Mouse (Mus musculus): ENCODE measurements around the gene Ccdc97.

DNA sequence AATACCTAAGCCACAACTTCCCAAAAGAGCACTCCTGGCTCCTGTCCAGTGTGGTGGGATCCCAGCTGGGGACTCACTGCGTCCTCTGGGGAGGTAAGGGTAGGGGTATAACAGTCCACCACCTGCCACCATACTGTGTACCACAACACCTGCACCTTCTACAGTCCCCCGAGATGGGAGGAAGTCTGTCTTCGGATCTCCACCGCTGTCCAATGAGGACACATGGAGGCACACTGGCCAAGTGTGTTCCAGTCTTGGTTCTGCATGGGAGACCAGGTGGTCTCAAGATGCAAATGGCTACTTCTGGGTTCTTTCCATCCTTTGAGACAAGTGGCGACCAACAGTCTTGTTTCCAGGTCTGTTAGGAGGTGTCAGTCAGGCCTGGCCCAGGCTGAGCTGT is 7.7 kb downstream of the Ccdc97 start:
- TF ChIP-seq CTCF (IDR thresholded peaks at IDR 0.05; ENCODE audit: borderline replicate concordance, extremely low read depth, insufficient read depth, insufficient read length) (no peak), POLR2A (IDR thresholded peaks at IDR 0.05; ENCODE audit: borderline replicate concordance, extremely low read depth, insufficient read depth, insufficient read length, poor library complexity, severe bottlenecking) (no peak)

All from brain, embryonic 14.5 days (tissue).